Mouse (Mus musculus): Measurements from ENCODE around the gene Bmt2. TPM values are rescaled to one million over a fixed set of nuclear protein-coding genes. Genes with fewer than 3 reads are reported as not detected.
A peak's percentile ranks its signal among the peaks of the same experiment; 100 is the strongest.

The Bmt2 gene
- polyA plus RNA-seq, 2 experiments: 12.5 to 18.6 TPM

DNA sequence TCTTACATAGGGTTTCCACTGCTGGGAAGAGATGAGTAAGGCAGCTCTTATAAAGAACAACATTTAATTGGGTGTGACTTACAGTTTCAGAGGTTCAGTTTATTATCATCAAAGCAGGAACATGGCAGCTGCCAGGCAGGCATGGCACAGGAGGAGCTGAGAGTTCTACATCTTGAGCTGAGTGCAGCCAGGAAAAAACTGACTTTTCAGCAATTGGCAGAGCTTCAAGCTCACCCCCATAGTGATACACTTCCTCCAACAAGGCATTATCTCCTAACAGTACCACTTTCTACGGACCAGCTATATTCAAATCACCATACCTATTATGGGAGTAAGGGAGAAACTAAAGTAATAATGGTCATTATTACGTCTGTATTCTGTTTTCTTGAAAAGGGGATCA, 58.1 kb downstream of the Bmt2 start:
- Histone ChIP-seq H3K27ac (replicated peaks; ENCODE audit: low read depth, low read length) (no peak overlapping the region), H3K4me3 (replicated peaks; ENCODE audit: low read length) (no peak overlapping the region), H3K4me2 (replicated peaks; ENCODE audit: low read depth, low read length, severe bottlenecking) (no peak overlapping the region), H3K36me3 (ENCODE audit: control insufficient read depth, insufficient read depth, low read length) (no peaks in the 10 kb centered on the region), H3K27me3 (ENCODE audit: control insufficient read depth, insufficient read depth, low read length) (no peaks in the 10 kb centered on the region), H3K4me1 (ENCODE audit: control insufficient read depth, insufficient read depth, low read length) (no peaks in the 10 kb centered on the region), H3K9ac (ENCODE audit: low read depth, low read length, severe bottlenecking) (no peak overlapping the region), H3K9me3 (ENCODE audit: control insufficient read depth, low read length) (no peaks in the 10 kb centered on the region)
- no peak for TF ChIP-seq POLR2A (IDR thresholded peaks at IDR 0.05; ENCODE audit: borderline replicate concordance, extremely low read depth, insufficient read depth, insufficient read length)
- 90% methylated on average over 2 of the region's 2 CpGs for WGBS
- ATAC-seq (ENCODE audit: low FRiP score, low read depth): no peak
- no peak for DNase-seq (ENCODE audit: low spot score)

DNA sequence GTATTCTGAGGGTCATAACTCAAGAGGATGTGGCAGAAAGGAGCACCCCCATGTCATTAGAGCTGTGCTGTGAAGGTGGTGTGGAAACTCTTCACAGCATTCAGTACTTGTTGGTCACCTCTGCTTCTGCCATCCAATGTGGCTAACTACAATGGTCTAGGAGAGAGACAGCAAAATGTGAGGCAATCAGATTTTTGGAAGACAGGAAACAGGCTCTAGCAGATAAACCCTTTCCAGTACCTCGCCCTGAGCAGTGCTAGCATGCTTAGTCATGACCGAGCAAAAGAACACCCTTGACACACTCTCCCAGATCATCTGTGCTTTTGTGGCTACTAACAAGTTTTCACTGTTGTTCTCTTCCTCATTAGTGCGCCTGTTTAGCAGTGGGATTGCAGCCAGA, 60.7 kb downstream of the Bmt2 start:
- no peak for ATAC-seq (ENCODE audit: low FRiP score, low read depth)

DNA sequence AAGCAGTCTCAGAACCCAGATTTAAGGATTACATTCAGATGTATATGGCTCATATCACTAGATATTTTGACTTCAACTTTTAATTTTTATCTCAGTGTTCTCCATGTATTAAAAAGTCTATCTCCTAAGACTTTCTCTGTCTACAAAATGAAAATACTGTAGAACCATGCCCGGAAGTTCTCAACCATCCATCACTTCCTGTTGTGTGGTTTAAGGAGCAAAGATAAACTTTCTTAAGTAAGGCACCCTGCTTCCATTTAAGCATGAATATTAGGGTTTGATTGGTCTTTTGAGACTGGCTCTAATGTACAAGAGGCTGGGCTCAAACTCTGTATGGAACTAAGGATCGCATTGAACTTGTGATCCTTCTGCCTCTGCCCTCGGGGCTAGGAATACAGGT, 63.2 kb downstream of the Bmt2 start:
- DNase-seq (ENCODE audit: low spot score): no peak
- no peak for TF ChIP-seq POLR2A (IDR thresholded peaks at IDR 0.05; ENCODE audit: borderline replicate concordance, extremely low read depth, insufficient read depth, insufficient read length)
- no peaks in the 10 kb centered on the region for H3K27me3 ChIP-seq (ENCODE audit: control insufficient read depth, insufficient read depth, low read length)
- H3K4me2 ChIP-seq (replicated peaks; ENCODE audit: low read depth, low read length, severe bottlenecking): no peak overlapping the region
- H3K27ac ChIP-seq (replicated peaks; ENCODE audit: low read depth, low read length): no peak overlapping the region
- WGBS: 80% methylated on average over 3 of the region's 3 CpGs
- no peak overlapping the region for H3K9ac ChIP-seq (ENCODE audit: low read depth, low read length, severe bottlenecking)
- no peak overlapping the region for H3K4me3 ChIP-seq (replicated peaks; ENCODE audit: low read length)
- H3K36me3 ChIP-seq (ENCODE audit: control insufficient read depth, insufficient read depth, low read length): no peaks in the 10 kb centered on the region
- H3K4me1 ChIP-seq (ENCODE audit: control insufficient read depth, insufficient read depth, low read length): no peaks in the 10 kb centered on the region
- ATAC-seq (ENCODE audit: low FRiP score, low read depth): no peak
- no peaks in the 10 kb centered on the region for H3K9me3 ChIP-seq (ENCODE audit: control insufficient read depth, low read length)

More for the DNA sequence above, 60.7 kb downstream of the Bmt2 start:
- Histone ChIP-seq H3K4me1 (ENCODE audit: control insufficient read depth, insufficient read depth, low read length) (no peaks in the 10 kb centered on the region), H3K4me2 (replicated peaks; ENCODE audit: low read depth, low read length, severe bottlenecking) (no peak overlapping the region), H3K27ac (replicated peaks; ENCODE audit: low read depth, low read length) (no peak overlapping the region), H3K4me3 (replicated peaks; ENCODE audit: low read length) (no peak overlapping the region), H3K9me3 (ENCODE audit: control insufficient read depth, low read length) (no peaks in the 10 kb centered on the region), H3K9ac (ENCODE audit: low read depth, low read length, severe bottlenecking) (no peak overlapping the region), H3K36me3 (ENCODE audit: control insufficient read depth, insufficient read depth, low read length) (no peaks in the 10 kb centered on the region), H3K27me3 (ENCODE audit: control insufficient read depth, insufficient read depth, low read length) (no peaks in the 10 kb centered on the region)
- no peak for TF ChIP-seq POLR2A (IDR thresholded peaks at IDR 0.05; ENCODE audit: borderline replicate concordance, extremely low read depth, insufficient read depth, insufficient read length)
- 87% methylated on average over 3 of the region's 3 CpGs for WGBS
- no peak for DNase-seq (ENCODE audit: low spot score)

DNA sequence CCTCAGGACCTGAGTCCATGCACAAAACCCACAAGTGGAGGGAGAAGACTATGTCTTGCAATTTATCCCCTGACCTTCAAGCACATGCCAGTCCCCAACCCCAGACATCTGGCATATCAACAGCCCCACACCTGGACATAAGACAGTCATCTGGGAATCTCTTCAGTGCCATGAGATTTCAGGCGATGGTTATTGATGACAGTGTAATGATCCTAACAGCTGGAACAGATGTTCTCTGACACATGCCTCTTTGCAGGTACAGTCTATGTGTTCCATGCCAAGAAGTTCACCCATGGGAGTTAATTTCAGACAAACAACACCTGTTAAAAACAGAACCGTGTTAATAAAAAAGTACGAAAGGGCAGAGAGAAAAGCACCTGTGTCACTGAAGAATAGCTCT, 64.1 kb downstream of the Bmt2 start:
- no peak for TF ChIP-seq POLR2A (IDR thresholded peaks at IDR 0.05; ENCODE audit: borderline replicate concordance, extremely low read depth, insufficient read depth, insufficient read length)
- Histone ChIP-seq H3K36me3 (ENCODE audit: control insufficient read depth, insufficient read depth, low read length) (no peaks in the 10 kb centered on the region), H3K27ac (replicated peaks; ENCODE audit: low read depth, low read length) (no peak overlapping the region), H3K9ac (ENCODE audit: low read depth, low read length, severe bottlenecking) (no peak overlapping the region), H3K4me2 (replicated peaks; ENCODE audit: low read depth, low read length, severe bottlenecking) (no peak overlapping the region), H3K9me3 (ENCODE audit: control insufficient read depth, low read length) (no peaks in the 10 kb centered on the region), H3K27me3 (ENCODE audit: control insufficient read depth, insufficient read depth, low read length) (no peaks in the 10 kb centered on the region), H3K4me3 (replicated peaks; ENCODE audit: low read length) (no peak overlapping the region), H3K4me1 (ENCODE audit: control insufficient read depth, insufficient read depth, low read length) (no peaks in the 10 kb centered on the region)
- 44% methylated on average over 3 of the region's 3 CpGs for WGBS
- DNase-seq (ENCODE audit: low spot score): peak; percentile 8
- ATAC-seq (ENCODE audit: low FRiP score, low read depth): peak; percentile 76

DNA sequence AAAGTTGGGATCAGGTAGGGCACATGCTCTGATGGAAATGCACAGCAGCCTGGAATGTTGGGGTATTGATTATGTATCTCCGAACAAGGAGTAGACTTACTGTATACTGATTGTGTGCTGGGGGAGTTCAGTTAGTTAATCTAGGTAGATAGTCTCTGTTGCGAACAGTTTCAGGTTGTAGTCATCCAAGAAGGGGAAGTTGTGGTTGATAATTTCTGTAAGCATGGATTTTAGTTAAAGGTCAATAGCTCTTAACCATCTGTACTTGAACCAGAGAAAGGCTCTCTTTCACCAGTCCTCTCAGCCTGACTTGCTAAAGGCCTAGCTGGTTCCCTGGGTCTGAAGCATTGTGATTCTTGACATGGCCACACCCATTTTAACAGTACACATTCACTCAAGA, 66.9 kb downstream of the Bmt2 start:
- no peak for DNase-seq (ENCODE audit: low spot score)
- no peaks in the 10 kb centered on the region for H3K9me3 ChIP-seq (ENCODE audit: control insufficient read depth, low read length)
- no peaks in the 10 kb centered on the region for H3K27me3 ChIP-seq (ENCODE audit: control insufficient read depth, insufficient read depth, low read length)
- 86% methylated on average over 2 of the region's 2 CpGs for WGBS
- H3K36me3 ChIP-seq (ENCODE audit: control insufficient read depth, insufficient read depth, low read length): no peaks in the 10 kb centered on the region
- no peak for TF ChIP-seq POLR2A (IDR thresholded peaks at IDR 0.05; ENCODE audit: borderline replicate concordance, extremely low read depth, insufficient read depth, insufficient read length)
- H3K4me3 ChIP-seq (replicated peaks; ENCODE audit: low read length): no peak overlapping the region
- no peak for ATAC-seq (ENCODE audit: low FRiP score, low read depth)
- H3K9ac ChIP-seq (ENCODE audit: low read depth, low read length, severe bottlenecking): no peak overlapping the region
- no peak overlapping the region for H3K4me2 ChIP-seq (replicated peaks; ENCODE audit: low read depth, low read length, severe bottlenecking)
- no peak overlapping the region for H3K27ac ChIP-seq (replicated peaks; ENCODE audit: low read depth, low read length)
- H3K4me1 ChIP-seq (ENCODE audit: control insufficient read depth, insufficient read depth, low read length): peaks cover 10% of the 10 kb centered on the region
